Mouse (Mus musculus) layer of hippocampus, adult 9-11 months (tissue): ENCODE measurements at regions not wholly inside any gene's neighbourhood (a gene's known extent, or its start where the extent isn't known, plus 50 kb on each side); places are given as distances from the start of the nearest gene placed in this dataset.

Experiments used
- DNase-seq: peaks from one replicate; pipeline ENCODE4 v3.0.0; 2022

- DNase-seq: no peak
Observed at GRCm38 (mm10) chr3:66646251-66646650, 334.9 kb upstream of the Rsrc1 start.

GRCm38 (mm10) chr3:66649271-66649670 is 331.9 kb upstream of the Rsrc1 start:
- DNase-seq: no peak

DNA sequence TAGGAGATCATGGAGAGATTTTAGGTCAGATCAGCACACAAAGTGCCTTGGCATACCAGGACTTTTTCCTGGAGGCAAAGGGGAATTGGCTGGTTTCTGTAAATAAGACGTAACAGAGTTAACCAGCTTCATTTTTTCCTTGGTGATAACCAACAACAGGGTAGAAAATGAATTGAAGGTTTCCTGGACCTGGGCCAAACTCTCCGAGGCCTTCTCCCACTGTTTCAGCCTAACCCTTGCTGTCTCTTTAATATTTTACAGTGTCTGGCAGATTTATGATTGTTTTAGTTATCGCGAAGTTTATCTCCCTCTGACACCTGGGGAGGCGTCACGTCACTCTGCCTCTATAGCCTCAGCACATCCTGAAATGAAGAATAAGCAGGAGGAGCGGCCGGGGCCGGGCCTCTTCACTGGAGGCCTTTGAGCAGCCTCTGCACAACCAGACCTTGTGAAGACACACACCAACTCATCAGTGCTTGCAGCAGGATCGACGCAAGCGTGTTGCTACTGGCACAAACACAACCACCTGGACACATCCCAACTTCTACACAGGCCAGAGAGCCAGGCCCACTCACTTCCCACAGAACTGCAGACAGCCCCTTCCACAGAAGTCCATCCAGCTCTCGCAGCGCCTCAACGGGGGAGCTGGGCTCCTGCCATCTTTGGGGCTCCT is 331.0 kb upstream of the Rsrc1 start:
- DNase-seq: peak; percentile 34

DNA sequence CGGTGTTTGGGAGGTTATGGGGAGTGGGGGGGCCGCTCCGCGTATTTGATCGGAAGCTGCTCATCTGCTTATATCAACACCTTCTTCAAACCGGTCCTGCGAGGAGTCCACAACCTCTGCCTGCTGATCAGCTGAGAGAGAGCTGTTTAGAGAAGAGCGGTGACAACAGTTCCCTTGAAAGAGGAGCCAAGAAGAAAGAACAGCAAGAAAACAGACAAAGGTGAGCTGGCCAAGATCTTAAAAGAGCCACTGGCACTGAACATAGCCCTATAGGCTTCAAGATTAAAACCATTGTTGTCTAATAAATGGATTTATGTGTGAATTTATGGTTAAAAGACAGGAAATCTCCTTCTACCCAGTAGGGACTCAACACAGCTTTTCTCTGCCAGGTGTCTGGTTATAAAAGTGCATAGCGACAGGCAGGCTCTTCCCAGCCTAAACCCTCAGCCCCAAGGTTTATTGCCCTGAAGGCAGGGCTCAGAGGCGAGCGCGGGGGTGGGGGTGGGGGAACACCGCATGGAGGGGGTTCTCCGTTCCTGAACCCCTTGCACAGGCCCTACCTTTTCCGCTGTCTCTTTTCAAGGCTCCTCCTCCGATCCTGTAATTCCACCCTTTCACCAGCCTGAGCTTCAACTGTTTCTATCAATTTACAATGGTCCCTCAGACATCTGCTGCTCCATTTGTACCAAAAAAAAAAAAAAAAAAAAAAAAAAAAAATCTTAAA is 330.3 kb upstream of the Rsrc1 start:
- DNase-seq: no peak

DNA sequence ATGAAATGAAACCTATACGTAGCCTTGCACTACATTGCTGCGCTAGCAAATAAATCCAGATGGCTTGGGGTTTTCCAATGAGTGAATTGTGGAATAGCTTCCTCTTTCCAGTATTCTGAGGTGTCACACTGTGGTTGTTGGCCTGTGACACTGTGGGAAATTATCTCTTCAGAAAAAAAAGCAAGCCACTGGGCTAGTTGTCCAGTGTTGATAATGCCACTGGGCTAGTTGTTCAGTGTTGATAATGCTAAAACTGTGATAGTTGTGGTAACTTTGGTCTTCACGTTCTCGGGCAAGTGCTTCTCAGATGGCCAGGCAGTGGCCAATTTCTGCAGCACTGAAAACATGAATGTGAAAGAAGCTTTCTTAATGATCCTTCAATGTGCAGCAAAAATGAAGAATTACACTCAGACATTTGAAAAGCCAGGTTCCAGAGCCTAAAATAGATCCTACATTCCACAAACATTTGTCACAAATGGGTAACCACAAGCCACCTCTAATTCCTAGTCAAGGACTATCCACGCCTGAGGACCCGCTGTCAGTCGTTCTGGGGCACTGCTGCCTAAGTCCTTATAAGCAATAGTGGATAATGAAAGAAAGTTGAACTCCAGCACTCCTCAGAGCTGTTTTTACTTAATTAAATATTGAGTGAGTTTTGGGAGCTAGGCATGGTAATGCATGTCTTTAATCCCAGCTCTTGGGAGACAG is 328.9 kb upstream of the Rsrc1 start:
- no peak for DNase-seq

DNA sequence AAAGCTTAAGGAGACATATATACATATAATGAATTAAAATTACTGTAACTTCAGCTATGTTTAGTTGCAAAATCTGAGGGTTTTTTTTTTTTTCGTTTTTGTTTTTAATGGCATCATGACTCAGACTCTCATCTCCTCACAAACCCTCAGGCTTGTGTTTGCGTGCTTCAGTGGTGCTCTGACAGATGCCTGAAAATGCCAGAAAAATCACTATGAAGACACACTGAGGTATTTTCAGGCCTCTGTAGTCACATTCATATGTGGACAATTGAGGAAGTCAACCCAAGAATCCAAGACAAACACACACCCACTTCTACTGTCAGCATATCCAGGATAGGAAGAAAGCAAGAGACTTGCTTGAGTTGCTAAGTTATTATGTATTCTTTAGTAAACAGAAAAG is 327.2 kb upstream of the Rsrc1 start:
- no peak for DNase-seq

- no peak for DNase-seq
Observed at GRCm38 (mm10) chr3:66654860-66655259, 326.3 kb upstream of the Rsrc1 start.

DNA sequence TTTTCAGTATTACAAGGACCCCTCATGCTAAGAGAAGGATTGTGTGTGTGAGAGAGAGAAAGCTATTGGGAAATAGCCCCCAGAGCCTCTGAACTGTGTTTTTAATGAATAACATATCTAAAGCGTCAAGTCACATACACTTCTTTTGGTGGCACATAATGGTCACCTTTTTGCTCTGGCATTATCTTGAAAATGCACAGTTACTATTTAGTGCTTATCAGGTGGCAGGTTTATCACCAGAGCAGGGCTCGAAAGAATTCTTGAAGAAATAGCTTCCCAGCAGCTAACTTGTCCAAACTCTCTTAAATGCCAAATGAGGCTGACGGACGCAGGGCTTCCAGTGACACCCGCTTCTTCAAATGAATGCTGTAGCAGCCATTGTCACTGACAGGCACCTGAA is 324.7 kb upstream of the Rsrc1 start:
- DNase-seq: no peak

- no peak for DNase-seq
Observed at GRCm38 (mm10) chr3:66660555-66660954, 320.6 kb upstream of the Rsrc1 start.

- no peak for DNase-seq
Observed at GRCm38 (mm10) chr3:66661826-66662618, 319.2 kb upstream of the Rsrc1 start.

DNA sequence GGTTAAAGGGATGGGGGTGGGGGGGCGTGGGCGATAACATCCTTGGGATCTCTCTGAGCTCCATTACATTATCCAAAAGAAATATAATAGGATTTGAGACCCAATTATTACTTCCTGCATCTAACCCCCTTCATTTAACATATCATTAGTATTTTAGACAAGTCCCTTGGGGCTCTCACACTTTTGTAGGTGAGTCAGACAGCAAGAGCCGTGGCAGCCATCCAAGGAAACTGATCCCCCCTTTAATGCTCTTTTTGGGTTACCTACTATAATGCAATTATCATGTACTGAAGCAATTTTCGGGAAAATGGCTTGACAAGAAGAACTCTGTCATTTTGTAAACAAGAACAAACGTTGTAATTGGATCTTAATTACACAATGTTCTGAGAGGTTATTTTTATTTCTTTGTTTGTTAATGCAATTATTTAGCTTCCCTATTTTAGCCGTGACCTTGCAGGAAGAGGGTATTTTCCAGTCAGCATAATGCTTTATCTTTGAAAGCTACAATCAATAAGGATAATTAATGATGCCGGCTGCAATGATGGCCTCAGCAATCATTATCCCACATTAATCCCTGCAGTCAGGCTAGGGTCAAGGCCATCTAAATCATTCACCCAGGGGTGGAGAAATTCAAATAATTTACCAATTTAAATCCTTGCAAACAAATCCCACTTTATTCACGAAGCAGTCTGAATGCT is 297.5 kb upstream of the Rsrc1 start:
- DNase-seq: no peak

- no peak for DNase-seq
Observed at GRCm38 (mm10) chr3:66684287-66684903, 296.8 kb upstream of the Rsrc1 start.

DNA sequence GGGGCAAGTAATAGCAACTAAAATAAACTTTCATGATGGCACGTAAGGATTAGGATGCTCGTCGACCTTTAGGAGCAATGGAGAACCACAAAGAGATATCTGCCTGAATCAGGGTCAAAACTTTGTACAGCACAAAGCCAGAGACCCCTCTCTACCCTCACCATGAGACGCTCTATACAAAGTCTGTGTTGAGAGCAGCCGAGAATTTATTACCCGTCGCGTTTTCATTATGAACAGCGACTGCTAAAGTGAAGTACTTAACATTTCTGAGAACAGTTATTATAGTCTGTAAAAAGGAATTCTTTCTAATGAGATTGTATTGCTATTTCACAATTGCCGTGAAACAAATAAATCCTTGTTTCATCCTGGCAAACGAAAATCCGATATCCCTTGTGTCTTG is 296.1 kb upstream of the Rsrc1 start:
- no peak for DNase-seq

DNA sequence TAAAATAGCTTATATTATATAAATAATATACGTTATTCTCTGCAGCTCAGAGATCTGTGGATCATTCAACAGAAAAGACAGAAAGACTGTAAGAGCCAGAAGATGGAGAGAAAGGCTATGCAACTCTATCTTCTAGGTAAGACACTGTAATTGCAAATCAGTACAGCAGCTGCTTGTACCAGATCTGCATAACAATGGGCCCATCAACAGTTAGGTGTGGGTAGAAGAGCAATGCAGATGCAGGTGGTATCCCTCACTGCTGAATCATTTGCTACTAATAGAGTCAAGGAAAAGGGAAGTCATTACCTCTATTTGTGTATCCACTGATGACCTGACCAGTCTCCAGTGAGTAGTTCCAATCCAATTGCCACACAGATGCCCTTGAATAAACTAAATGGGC is 294.1 kb upstream of the Rsrc1 start:
- no peak for DNase-seq

- DNase-seq: no peak
Observed at GRCm38 (mm10) chr3:66690906-66691522, 290.2 kb upstream of the Rsrc1 start.

DNA sequence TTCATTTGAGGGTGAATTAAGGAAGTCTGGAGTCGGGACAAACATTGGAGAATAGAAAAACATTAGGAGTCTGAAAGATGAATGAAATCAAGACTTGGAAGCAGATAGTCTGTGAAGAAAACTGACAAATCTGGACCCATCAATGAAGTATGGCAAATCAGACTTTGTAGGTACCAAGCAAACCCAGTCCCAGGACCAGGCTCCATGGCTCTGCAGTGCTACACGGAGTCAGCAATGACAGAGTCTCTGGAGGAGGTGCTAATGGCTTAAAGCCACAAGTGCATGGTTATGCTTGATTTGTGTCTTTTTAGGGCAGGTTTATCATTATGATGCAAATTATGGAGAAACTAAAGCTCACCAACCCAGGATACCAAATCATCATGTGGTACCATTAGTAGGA is 286.1 kb upstream of the Rsrc1 start:
- DNase-seq: no peak

DNA sequence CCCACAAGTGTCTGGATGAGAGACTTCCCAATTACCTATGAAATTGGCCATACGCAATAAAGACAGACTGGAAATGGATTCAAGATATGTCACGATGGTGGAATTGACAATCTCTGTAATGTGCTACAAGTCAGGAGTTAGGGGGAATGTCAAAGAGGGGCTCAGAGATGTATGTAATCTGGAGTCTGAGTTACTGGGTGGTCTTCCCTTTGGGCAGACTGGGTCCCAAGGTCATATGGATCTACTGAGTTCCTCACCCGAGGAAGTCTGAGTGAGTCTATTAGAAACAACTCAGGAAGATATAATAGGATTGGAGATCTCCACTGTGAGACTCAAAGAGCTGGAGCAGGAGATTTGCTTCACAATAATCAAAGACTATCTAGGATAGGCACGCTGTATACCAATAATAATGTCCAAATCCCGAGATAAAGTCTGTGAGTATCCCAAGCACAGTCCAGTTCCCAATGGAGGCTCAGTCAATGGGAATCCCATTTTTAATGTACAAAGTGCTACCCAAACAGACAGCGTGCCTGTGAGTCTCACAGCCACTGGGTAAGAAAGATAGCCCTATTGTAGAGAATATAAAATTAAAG is 285.4 kb upstream of the Rsrc1 start:
- DNase-seq: no peak

- DNase-seq: no peak
Observed at GRCm38 (mm10) chr3:66698083-66698482, 283.1 kb upstream of the Rsrc1 start.

- no peak for DNase-seq
Observed at GRCm38 (mm10) chr3:66705766-66706165, 275.4 kb upstream of the Rsrc1 start.

DNA sequence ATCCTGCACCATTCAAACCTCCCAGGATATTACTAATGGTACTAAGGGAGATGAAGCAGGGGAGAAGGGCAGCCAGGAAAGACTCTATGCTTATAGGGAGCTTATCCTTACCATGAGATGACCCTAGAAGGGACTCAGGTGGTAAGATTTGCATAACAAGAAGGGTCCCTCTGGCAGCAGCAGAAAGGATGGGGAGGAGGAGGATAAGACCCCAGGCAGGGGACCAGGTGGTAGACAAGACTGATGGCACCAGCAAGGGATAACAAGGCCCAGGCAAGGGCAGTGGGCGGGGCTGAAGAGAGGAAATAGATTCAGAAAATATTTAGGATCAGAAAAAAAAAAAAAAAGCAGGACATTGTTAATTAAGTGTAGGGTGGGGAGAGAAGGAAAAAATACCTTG is 245.7 kb upstream of the Rsrc1 start:
- DNase-seq: no peak
